Mouse (Mus musculus) WW6 (cell line): ENCODE measurements around the gene Trim47.

Experiments used
- DNase-seq: peaks from one replicate; pipeline ENCODE4 v3.0.0-alpha.2; 2013; ENCODE audit warnings: low read depth, low spot score

Trim47 gene

GRCm38 (mm10) chr11:116062521-116062920 is 64.5 kb downstream of the Trim47 start:
- no peak for DNase-seq

DNA sequence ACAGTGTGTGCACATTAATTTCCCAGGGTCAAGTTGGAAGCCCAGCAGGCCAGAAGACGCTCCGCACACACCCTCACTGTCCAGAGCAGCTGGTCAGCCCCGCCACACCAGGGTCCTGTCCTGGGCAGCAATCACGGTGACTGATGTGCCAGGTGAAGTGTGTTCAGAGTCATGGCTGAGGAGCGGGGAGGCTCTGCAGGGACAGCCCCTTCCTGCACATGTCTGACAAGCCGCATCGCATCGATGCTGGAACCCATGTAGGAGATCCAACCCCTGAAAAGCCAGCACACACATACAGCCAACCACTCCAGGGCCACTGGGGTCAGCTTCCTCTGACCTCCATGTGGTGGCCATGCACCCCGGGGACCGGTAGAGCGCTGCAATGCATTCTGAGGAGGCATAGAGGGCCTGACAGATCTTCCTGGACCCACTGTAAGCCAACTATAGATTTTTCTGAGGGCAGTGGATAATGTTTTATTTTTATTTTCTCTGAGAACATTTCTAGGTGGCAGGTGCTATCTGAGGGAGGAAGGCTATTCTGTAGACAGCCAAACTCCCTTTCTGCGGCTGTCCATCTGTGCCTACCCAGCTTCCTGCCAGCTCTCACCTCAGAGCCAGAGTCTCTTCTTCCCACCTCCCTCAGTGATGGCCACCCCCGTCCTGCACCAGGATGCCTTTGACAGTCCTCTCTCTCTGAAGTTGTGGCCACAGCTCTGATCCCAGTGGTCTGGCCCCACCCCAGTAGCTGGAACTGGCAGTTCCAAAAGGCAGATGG is 65.2 kb downstream of the Trim47 start:
- DNase-seq = no peak

- DNase-seq = no peak
Observed at GRCm38 (mm10) chr11:116060596-116060995, 66.4 kb downstream of the Trim47 start.

DNA sequence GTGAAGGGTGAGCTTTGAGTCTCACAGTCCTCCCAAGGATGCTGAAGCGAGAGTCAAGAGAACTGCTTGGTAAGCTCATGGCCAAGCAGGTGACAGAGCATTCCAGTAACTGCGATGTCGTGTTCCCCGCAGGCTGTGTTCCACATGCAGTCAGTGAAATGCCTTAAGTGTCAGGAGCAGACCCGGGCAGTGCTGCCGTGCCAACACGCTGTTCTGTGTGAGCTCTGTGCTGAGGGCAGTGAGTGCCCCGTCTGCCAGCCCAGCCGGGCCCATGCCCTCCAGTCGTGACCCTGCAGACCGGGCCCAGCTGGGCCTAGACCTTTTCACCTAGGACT is 67.4 kb downstream of the Trim47 start:
- no peak for DNase-seq

DNA sequence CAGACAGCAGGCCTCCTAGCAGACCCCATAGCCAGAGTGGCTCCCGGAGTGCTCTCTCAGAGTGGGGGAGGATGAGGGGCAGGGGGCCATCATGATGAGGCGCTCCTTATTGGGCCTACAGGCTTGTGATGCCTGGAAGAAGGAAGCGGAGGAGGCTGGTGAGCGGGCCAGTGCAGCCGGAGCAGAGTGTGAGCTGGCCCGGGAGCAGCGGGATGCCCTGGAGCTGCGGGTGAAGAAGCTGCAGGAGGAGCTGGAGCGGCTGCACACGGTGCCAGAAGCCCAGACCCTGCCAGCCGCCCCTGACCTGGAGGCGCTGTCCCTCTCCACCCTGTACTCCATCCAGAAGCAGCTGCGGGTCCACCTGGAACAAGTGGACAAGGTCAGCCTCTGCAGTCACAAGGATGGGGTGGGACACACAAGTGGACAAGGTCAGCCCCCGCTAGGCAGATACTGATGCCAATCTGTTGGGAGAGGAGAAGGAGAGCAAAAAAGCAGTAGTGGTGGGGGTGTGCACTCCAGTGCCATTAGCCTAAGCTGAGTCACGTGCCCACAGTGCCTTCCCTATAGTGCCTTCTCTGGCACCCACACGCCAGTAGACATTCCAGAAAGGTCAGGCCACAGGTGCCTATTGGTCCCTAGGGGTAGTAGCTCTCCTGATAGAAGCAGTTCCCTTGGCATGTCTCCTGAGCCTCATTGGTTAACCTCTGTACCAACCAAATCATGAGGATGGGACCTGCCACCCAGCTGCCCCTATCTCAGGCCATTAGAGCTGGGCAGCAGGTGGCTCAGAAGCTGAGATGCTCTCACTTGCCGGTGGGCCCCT is 67.9 kb downstream of the Trim47 start:
- no peak for DNase-seq

GRCm38 (mm10) chr11:116058022-116058614 is 68.9 kb downstream of the Trim47 start:
- DNase-seq = no peak

DNA sequence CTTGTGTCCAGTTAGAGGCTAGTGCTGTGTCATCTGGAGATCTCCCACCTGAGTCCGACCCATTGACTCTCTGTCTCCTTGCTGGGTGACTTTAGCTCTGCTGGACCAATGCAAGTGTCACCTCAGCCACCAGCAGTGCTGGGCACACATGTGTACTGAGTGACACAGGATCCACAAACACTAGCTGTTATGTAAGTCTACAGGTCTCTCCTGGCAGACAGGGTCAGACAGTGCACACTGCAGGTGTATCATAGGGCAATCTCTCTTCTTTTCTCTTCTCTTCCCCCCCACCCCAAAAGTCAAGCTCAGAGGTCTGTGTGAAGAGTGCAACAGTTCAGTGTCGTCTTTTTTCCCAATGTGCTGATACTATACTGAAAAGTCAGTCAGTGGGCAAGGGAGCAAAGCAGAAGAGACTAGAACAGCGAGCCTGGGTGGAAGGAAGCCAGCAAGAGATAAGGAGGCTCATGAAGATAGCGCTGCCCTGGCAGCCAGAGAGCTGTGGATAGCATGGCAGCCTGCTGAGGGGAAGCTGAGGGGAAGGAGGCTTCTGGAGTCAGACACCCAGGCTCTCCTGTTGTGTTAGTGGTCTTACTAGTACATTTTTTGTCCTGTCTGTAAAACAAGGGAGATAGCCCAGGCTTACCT is 69.7 kb downstream of the Trim47 start:
- DNase-seq = no peak

DNA sequence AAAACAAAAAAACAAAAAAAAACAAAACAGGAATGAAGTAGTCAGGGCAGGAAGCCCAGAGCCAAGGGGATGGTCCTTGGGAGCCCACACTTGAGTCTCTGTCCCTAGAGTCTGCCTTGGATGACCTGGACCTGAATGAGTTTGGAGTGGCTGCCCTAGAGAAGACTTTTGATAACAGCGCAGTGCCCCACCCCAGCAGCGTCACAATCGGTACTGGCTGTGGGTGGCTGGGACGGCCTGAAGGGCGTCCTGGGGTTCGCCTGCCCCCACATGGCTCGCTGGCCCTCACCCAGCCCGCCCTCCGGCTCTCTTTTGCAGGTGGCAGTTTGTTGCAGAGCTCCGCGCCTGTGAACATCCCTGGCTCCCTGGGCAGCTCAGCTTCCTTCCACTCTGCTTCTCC is 71.1 kb downstream of the Trim47 start:
- DNase-seq = no peak
